Comparison of ENCODE assay signal across 22 mouse cellular contexts in the genomic region with DNA sequence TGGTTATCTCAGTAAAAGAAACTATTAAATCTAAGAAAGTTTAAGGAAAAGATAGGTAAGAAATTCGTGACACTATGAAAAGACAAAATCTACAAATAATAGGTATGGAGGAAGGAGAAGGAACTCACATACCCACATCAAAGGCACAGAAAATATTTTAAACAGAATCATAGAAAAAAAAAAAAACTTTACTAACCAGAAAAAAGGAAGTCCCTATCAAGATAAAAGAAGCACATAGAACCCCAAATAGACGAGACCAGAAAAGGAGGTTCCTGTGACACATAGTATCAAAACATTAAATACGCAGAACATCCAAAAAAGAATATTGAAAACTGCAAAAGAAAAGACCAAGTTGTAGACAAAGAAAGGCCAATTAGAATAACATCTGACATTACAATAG.
"Had no signal": no experiment of that assay in that cellular context is flagged by ENCODE, and none has a peak within 500 bp of the region (broad histone marks: within the 10 kb centered on the region; RNA-seq: fewer than 3 reads in every experiment).

No protein-coding gene starts in this region.

- H3K9ac ChIP-seq: limb, embryonic 12.5 days; limb, embryonic 15.5 days; liver, embryonic 12.5 days; liver, embryonic 15.5 days; lung, embryonic 15.5 days; midbrain, embryonic 13.5 days; neural tube, embryonic 12.5 days; neural tube, embryonic 15.5 days had no signal

- H3K4me3 ChIP-seq: limb, embryonic 12.5 days; limb, embryonic 15.5 days; liver, embryonic 12.5 days; liver, embryonic 15.5 days; lung, embryonic 15.5 days; megakaryocyte, embryonic 14.5 days; midbrain, embryonic 10.5 days; midbrain, embryonic 13.5 days; neural tube, embryonic 12.5 days; neural tube, embryonic 15.5 days had no signal

- H3K9me3 ChIP-seq: limb, embryonic 12.5 days; limb, embryonic 15.5 days; liver, embryonic 12.5 days; liver, embryonic 15.5 days; lung, embryonic 15.5 days; megakaryocyte, embryonic 14.5 days; midbrain, embryonic 10.5 days; midbrain, embryonic 13.5 days; neural tube, embryonic 12.5 days; neural tube, embryonic 15.5 days had no signal

- ATAC-seq: liver, embryonic 12.5 days; midbrain, embryonic 13.5 days; midbrain, embryonic 16.5 days had no signal

- DNase-seq: kidney, adult 18-20 months; kidney, adult 9 months; kidney, postnatal 25 days; left cerebral cortex, postnatal 4 days; lung, adult 18-20 months; lung, postnatal 10 days; lung, postnatal 36 days; right cerebral cortex, adult 18-20 months; right cerebral cortex, postnatal 25 days; thymus, adult 18-20 months; thymus, postnatal 36 days had no signal

- H3K27me3 ChIP-seq: limb, embryonic 12.5 days; limb, embryonic 15.5 days; liver, embryonic 12.5 days; liver, embryonic 15.5 days; lung, embryonic 15.5 days; megakaryocyte, embryonic 14.5 days; midbrain, embryonic 13.5 days; neural tube, embryonic 12.5 days; neural tube, embryonic 15.5 days had no signal

- H3K4me2 ChIP-seq: limb, embryonic 12.5 days; limb, embryonic 15.5 days; liver, embryonic 12.5 days; liver, embryonic 15.5 days; lung, embryonic 15.5 days; midbrain, embryonic 13.5 days; neural tube, embryonic 12.5 days; neural tube, embryonic 15.5 days had no signal

- H3K27ac ChIP-seq: limb, embryonic 12.5 days; limb, embryonic 15.5 days; liver, embryonic 12.5 days; liver, embryonic 15.5 days; lung, embryonic 15.5 days; midbrain, embryonic 10.5 days; midbrain, embryonic 13.5 days; neural tube, embryonic 12.5 days; neural tube, embryonic 15.5 days had no signal

- H3K4me1 ChIP-seq: limb, embryonic 12.5 days; limb, embryonic 15.5 days; liver, embryonic 12.5 days; liver, embryonic 15.5 days; lung, embryonic 15.5 days; megakaryocyte, embryonic 14.5 days; midbrain, embryonic 10.5 days; midbrain, embryonic 13.5 days; neural tube, embryonic 12.5 days; neural tube, embryonic 15.5 days had no signal

- H3K36me3 ChIP-seq: limb, embryonic 12.5 days; limb, embryonic 15.5 days; liver, embryonic 12.5 days; liver, embryonic 15.5 days; lung, embryonic 15.5 days; midbrain, embryonic 10.5 days; midbrain, embryonic 13.5 days; neural tube, embryonic 12.5 days; neural tube, embryonic 15.5 days had no signal
